Mouse (Mus musculus) erythroblast, embryonic 14.5 days (primary cell): ENCODE data around the gene Zfp1.

ENCODE experiments used
- GATA1 ChIP-seq: IDR thresholded peaks from 2 replicates; pipeline ENCODE4 v1.6.1; 2012; ENCODE audit warnings: low read length, inconsistent platforms, mixed read lengths
- TAL1 ChIP-seq: IDR thresholded peaks from 3 replicates; pipeline ENCODE4 v1.6.1; 2012; ENCODE audit warnings: low read length, inconsistent platforms, mixed read lengths

DNA sequence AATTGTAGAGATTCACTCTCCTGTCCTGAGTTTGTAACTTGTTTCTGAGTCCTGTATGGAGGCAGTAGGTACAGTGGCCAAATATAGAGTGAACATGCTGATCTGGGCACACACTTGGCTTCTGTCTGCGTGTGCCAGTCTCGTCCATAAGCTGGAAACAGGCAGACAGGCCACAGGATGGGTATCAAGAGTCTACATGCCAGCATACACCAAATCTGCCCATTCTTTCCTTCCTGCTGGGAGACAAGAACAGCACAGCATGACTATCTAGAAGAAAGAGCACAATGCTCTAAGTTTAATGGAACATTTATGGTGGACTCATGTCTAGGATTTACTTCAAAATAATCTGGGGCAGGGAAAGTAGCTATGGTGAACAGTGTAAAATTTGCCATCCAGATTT is 48.2 kb upstream of the Zfp1 start:
- no peak for TF ChIP-seq GATA1
- no peak for TF ChIP-seq TAL1
